Mouse (Mus musculus) lung, postnatal 36 days (tissue): ENCODE measurements around the gene Pik3cd.

Source experiments
- DNase-seq: peaks from one replicate; pipeline ENCODE4 v3.0.0; 2022; ENCODE audit warnings: mixed read lengths

The Pik3cd gene

GRCm38 (mm10) chr4:149723855-149724731, 21.7 kb upstream of the Pik3cd start:
- DNase-seq = peak; percentile 81

GRCm38 (mm10) chr4:149723021-149723390, 20.6 kb upstream of the Pik3cd start:
- DNase-seq = no peak

- no peak for DNase-seq
Observed at GRCm38 (mm10) chr4:149722104-149723020, 20.0 kb upstream of the Pik3cd start.

- no peak for DNase-seq
Observed at GRCm38 (mm10) chr4:149721163-149721562, 18.8 kb upstream of the Pik3cd start.

GRCm38 (mm10) chr4:149719686-149720085, 17.3 kb upstream of the Pik3cd start:
- DNase-seq = peak; percentile 35

- DNase-seq = no peak
Observed at GRCm38 (mm10) chr4:149714542-149714941, 12.2 kb upstream of the Pik3cd start.

GRCm38 (mm10) chr4:149711955-149712354, 9.6 kb upstream of the Pik3cd start:
- peak; percentile 59 for DNase-seq

GRCm38 (mm10) chr4:149711485-149711884, 9.1 kb upstream of the Pik3cd start:
- no peak for DNase-seq

- peak; percentile 89 for DNase-seq
Observed at GRCm38 (mm10) chr4:149710510-149710909, 8.1 kb upstream of the Pik3cd start.

GRCm38 (mm10) chr4:149705941-149706340, 3.6 kb upstream of the Pik3cd start:
- peak; percentile 53 for DNase-seq

GRCm38 (mm10) chr4:149705298-149705697, 2.9 kb upstream of the Pik3cd start:
- no peak for DNase-seq

GRCm38 (mm10) chr4:149701426-149702209, 753 bp downstream of the Pik3cd start:
- peak; percentile 83 for DNase-seq

GRCm38 (mm10) chr4:149699953-149700352, 2.4 kb downstream of the Pik3cd start:
- no peak for DNase-seq

GRCm38 (mm10) chr4:149698197-149698821, 4.1 kb downstream of the Pik3cd start:
- peak; percentile 71 for DNase-seq

- DNase-seq = peak; percentile 39
Observed at GRCm38 (mm10) chr4:149697506-149698196, 4.7 kb downstream of the Pik3cd start.

GRCm38 (mm10) chr4:149696189-149696971, 6.0 kb downstream of the Pik3cd start:
- DNase-seq = peak; percentile 48

GRCm38 (mm10) chr4:149691368-149691767, 11.0 kb downstream of the Pik3cd start:
- no peak for DNase-seq

- no peak for DNase-seq
Observed at GRCm38 (mm10) chr4:149690828-149691280, 11.5 kb downstream of the Pik3cd start.

- no peak for DNase-seq
Observed at GRCm38 (mm10) chr4:149689822-149690700, 12.3 kb downstream of the Pik3cd start.

- DNase-seq = no peak
Observed at GRCm38 (mm10) chr4:149688861-149689260, 13.5 kb downstream of the Pik3cd start.
